Mouse (Mus musculus): ENCODE results near the gene Nrn1l. TPM values are rescaled to one million over a fixed set of nuclear protein-coding genes. Genes with fewer than 3 reads are reported as not detected.

The Nrn1l gene
- total and polyA plus RNA-seq, 2 experiments from 2014 or later, result 1.9 to 3.3 TPM

- Histone ChIP-seq H3K27ac (no peak overlapping the region), H3K36me3 (ENCODE audit: insufficient read depth, low read length) (no peaks in the 10 kb centered on the region), H3K4me1 (ENCODE audit: insufficient read depth, low read length) (no peaks in the 10 kb centered on the region), H3K4me3 (ENCODE audit: low read length) (no peak overlapping the region), H3K9me3 (ENCODE audit: low read length) (no peaks in the 10 kb centered on the region), H3K9ac (replicated peaks; ENCODE audit: low read length) (no peak overlapping the region), H3K27me3 (ENCODE audit: insufficient read depth, low read length) (no peaks in the 10 kb centered on the region), H3K4me2 (ENCODE audit: low read depth, low read length) (no peak overlapping the region)
- DNase-seq (ENCODE audit: low spot score) (no peak), ATAC-seq (no peak)
- WGBS, result 69% methylated on average over 3 of the region's 3 CpGs
- TF ChIP-seq CTCF (IDR thresholded peaks at IDR 0.05; ENCODE audit: low read depth), result no peak
Observed at GRCm38 (mm10) chr8:105925123-105925522, 31.8 kb downstream of the Nrn1l start.

- 0 out of 2 replicates have a peak, but pooled peaks cover 10% of the 10 kb centered on the region for H3K36me3 ChIP-seq (ENCODE audit: insufficient read depth, low read length)
Observed at GRCm38 (mm10) chr8:105930602-105931001, 37.2 kb downstream of the Nrn1l start.

GRCm38 (mm10) chr8:105931271-105931670 is 37.9 kb downstream of the Nrn1l start:
- H3K36me3 ChIP-seq (ENCODE audit: insufficient read depth, low read length), result 0 out of 2 replicates have a peak, but pooled peaks cover 10% of the 10 kb centered on the region
- H3K9ac ChIP-seq (replicated peaks; ENCODE audit: low read length), result no peak overlapping the region
- H3K27ac ChIP-seq, result no peak overlapping the region
- 95% methylated on average over 3 of the region's 3 CpGs for WGBS
- no peaks in the 10 kb centered on the region for H3K9me3 ChIP-seq (ENCODE audit: low read length)
- H3K4me2 ChIP-seq (ENCODE audit: low read depth, low read length), result no peak overlapping the region
- H3K4me1 ChIP-seq (ENCODE audit: insufficient read depth, low read length), result no peaks in the 10 kb centered on the region
- no peak for DNase-seq (ENCODE audit: low spot score)
- no peak for ATAC-seq
- no peak overlapping the region for H3K4me3 ChIP-seq (ENCODE audit: low read length)
- H3K27me3 ChIP-seq (ENCODE audit: insufficient read depth, low read length), result no peaks in the 10 kb centered on the region
- TF ChIP-seq CTCF (IDR thresholded peaks at IDR 0.05; ENCODE audit: low read depth), result no peak

More at GRCm38 (mm10) chr8:105930602-105931001, 37.2 kb downstream of the Nrn1l start:
- H3K27ac ChIP-seq, result peak overlapping the region; percentile 73
- no peak overlapping the region for H3K4me3 ChIP-seq (ENCODE audit: low read length)
- H3K9ac ChIP-seq (replicated peaks; ENCODE audit: low read length), result peak overlapping the region; percentile 36; the same call in 1 of the 2 replicates
- no peaks in the 10 kb centered on the region for H3K9me3 ChIP-seq (ENCODE audit: low read length)
- no peaks in the 10 kb centered on the region for H3K4me1 ChIP-seq (ENCODE audit: insufficient read depth, low read length)
- H3K27me3 ChIP-seq (ENCODE audit: insufficient read depth, low read length), result no peaks in the 10 kb centered on the region
- ATAC-seq, result peak; percentile 75
- H3K4me2 ChIP-seq (ENCODE audit: low read depth, low read length), result no peak overlapping the region
- 17% methylated on average over 8 of the region's 8 CpGs for WGBS
- peak; percentile 88 for DNase-seq (ENCODE audit: low spot score)
- peak; percentile 99 for TF ChIP-seq CTCF (IDR thresholded peaks at IDR 0.05; ENCODE audit: low read depth)

- Histone ChIP-seq H3K4me1 (ENCODE audit: insufficient read depth, low read length) (no peaks in the 10 kb centered on the region), H3K4me2 (ENCODE audit: low read depth, low read length) (no peak overlapping the region), H3K27me3 (ENCODE audit: insufficient read depth, low read length) (no peaks in the 10 kb centered on the region), H3K27ac (no peak overlapping the region), H3K36me3 (ENCODE audit: insufficient read depth, low read length) (0 out of 2 replicates have a peak, but pooled peaks cover 10% of the 10 kb centered on the region), H3K4me3 (ENCODE audit: low read length) (no peak overlapping the region), H3K9me3 (ENCODE audit: low read length) (no peaks in the 10 kb centered on the region), H3K9ac (replicated peaks; ENCODE audit: low read length) (no peak overlapping the region)
- DNase-seq (ENCODE audit: low spot score) (no peak), ATAC-seq (no peak)
- no peak for TF ChIP-seq CTCF (IDR thresholded peaks at IDR 0.05; ENCODE audit: low read depth)
- 93% methylated on average over 11 of the region's 11 CpGs for WGBS
Observed at GRCm38 (mm10) chr8:105932525-105932924, 39.2 kb downstream of the Nrn1l start.

GRCm38 (mm10) chr8:105933762-105934161 is 40.4 kb downstream of the Nrn1l start, which contains the start of gene Ctrl:
TSS of gene Ctrl (minus strand) at chr8:105933862.
- no peak for TF ChIP-seq CTCF (IDR thresholded peaks at IDR 0.05; ENCODE audit: low read depth)
- H3K36me3 ChIP-seq (ENCODE audit: insufficient read depth, low read length), result 0 out of 2 replicates have a peak, but pooled peaks cover 10% of the 10 kb centered on the region
- WGBS, result 94% methylated on average over 2 of the region's 2 CpGs
- H3K4me1 ChIP-seq (ENCODE audit: insufficient read depth, low read length), result no peaks in the 10 kb centered on the region
- no peak within 1 kb of the TSS for H3K4me3 ChIP-seq (ENCODE audit: low read length)
- H3K4me2 ChIP-seq (ENCODE audit: low read depth, low read length), result no peak within 1 kb of the TSS
- DNase-seq (ENCODE audit: low spot score), result no peak
- no peak within 1 kb of the TSS for H3K27ac ChIP-seq
- no peaks in the 10 kb centered on the region for H3K9me3 ChIP-seq (ENCODE audit: low read length)
- H3K27me3 ChIP-seq (ENCODE audit: insufficient read depth, low read length), result no peaks in the 10 kb centered on the region
- ATAC-seq, result no peak
- no peak within 1 kb of the TSS for H3K9ac ChIP-seq (replicated peaks; ENCODE audit: low read length)

- H3K27me3 ChIP-seq (ENCODE audit: insufficient read depth, low read length), result no peaks in the 10 kb centered on the region
- H3K4me3 ChIP-seq (ENCODE audit: low read length), result no peak overlapping the region
- H3K36me3 ChIP-seq (ENCODE audit: insufficient read depth, low read length), result 0 out of 2 replicates have a peak, but pooled peaks cover 10% of the 10 kb centered on the region
- ATAC-seq, result no peak
- no peaks in the 10 kb centered on the region for H3K4me1 ChIP-seq (ENCODE audit: insufficient read depth, low read length)
- H3K4me2 ChIP-seq (ENCODE audit: low read depth, low read length), result no peak overlapping the region
- DNase-seq (ENCODE audit: low spot score), result no peak
- TF ChIP-seq CTCF (IDR thresholded peaks at IDR 0.05; ENCODE audit: low read depth), result no peak
- no peaks in the 10 kb centered on the region for H3K9me3 ChIP-seq (ENCODE audit: low read length)
- no peak overlapping the region for H3K9ac ChIP-seq (replicated peaks; ENCODE audit: low read length)
- WGBS, result 90% methylated on average over 6 of the region's 6 CpGs
- no peak overlapping the region for H3K27ac ChIP-seq
Observed at GRCm38 (mm10) chr8:105935105-105935504, 41.7 kb downstream of the Nrn1l start.

- no peak for TF ChIP-seq CTCF (IDR thresholded peaks at IDR 0.05; ENCODE audit: low read depth)
- 30% methylated on average over 7 of the region's 7 CpGs for WGBS
- peak overlapping the region; percentile 84 for H3K9ac ChIP-seq (replicated peaks; ENCODE audit: low read length)
- peak overlapping the region; percentile 97 for H3K27ac ChIP-seq
- H3K36me3 ChIP-seq (ENCODE audit: insufficient read depth, low read length), result 0 out of 2 replicates have a peak, but pooled peaks cover 10% of the 10 kb centered on the region
- no peaks in the 10 kb centered on the region for H3K9me3 ChIP-seq (ENCODE audit: low read length)
- H3K27me3 ChIP-seq (ENCODE audit: insufficient read depth, low read length), result no peaks in the 10 kb centered on the region
- H3K4me1 ChIP-seq (ENCODE audit: insufficient read depth, low read length), result no peaks in the 10 kb centered on the region
- peak overlapping the region; percentile 97 for H3K4me2 ChIP-seq (ENCODE audit: low read depth, low read length)
- peak overlapping the region; percentile 69 for H3K4me3 ChIP-seq (ENCODE audit: low read length)
- ATAC-seq (no peak), DNase-seq (ENCODE audit: low spot score) (no peak)
Observed at GRCm38 (mm10) chr8:105935863-105936603, 42.7 kb downstream of the Nrn1l start.

All from hindbrain, postnatal 0 days (tissue).